Mouse (Mus musculus): ENCODE measurements around the gene Gm16867. TPM values are rescaled to one million over a fixed set of nuclear protein-coding genes. Genes with fewer than 3 reads are reported as not detected.
A peak's percentile ranks its signal among the peaks of the same experiment; 100 is the strongest.
"Not testable (repeated sequence)": the region's sequence is repeated elsewhere in the genome, so short reads cannot be mapped to it uniquely, and the experiment has no call there.

The Gm16867 gene
- polyA plus RNA-seq, 1 experiment from 2014 or later: not detected

DNA sequence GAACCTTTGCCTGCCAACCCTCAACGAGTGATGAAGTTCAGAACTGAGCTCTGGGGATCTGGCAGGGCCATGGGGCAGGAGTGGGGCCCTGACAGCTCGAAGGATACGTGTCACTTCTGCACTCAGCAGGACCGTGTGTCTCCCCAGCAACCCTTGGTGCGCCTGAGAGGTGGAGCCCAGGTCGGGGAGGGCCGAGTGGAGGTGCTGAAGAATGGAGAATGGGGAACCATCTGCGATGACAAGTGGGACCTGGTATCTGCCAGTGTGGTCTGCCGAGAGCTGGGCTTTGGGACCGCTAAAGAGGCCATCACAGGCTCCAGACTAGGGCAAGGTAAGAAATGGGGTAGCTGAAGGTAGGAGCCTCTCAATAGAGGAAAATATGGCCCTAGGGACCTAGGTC is 54.3 kb downstream of the Gm16867 start:
- H3K9ac ChIP-seq; H3K27me3 ChIP-seq (replicated peaks); H3K36me3 ChIP-seq; ATAC-seq (ENCODE audit: insufficient read depth, low FRiP score, low read depth); H3K27ac ChIP-seq; H3K4me3 ChIP-seq (replicated peaks); H3K9me3 ChIP-seq; H3K4me2 ChIP-seq; H3K4me1 ChIP-seq: not testable (repeated sequence)
- WGBS: no CpG with 5 or more reads among the region's 10 CpGs

GRCm38 (mm10) chr14:69447006-69447405 is 56.2 kb downstream of the Gm16867 start:
- not testable (repeated sequence) for H3K27me3 ChIP-seq (replicated peaks); H3K4me3 ChIP-seq (replicated peaks)

DNA sequence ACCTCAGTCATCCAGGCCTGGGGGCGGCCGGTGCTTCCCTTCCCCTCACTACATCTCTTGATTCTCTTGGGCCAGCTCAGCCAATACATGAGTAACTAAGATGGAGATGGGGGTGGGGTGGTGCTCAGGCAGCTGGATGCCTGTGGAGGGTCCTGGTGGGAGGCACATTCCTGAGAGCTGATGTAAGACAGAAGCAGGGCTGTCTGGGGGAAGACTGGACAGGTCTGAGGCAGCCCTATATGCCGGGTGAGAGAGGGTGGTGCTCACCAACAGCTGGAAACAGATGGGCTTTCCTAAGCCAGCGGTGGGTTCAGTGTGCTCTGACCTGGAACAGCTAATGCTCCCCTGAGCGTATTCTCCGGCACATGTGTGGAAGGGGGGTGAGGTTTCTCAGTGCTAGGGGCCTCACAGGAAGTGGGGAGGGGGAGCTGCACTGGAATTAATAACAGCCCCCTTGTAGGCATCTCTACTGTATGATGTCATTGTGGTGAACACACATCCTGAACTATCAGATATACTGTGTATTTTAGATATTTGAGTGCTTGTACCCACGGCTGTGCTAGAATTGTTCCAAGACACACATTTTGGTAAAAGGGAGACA is 60.0 kb downstream of the Gm16867 start:
- H3K9me3 ChIP-seq; H3K4me2 ChIP-seq; H3K27me3 ChIP-seq (replicated peaks); H3K27ac ChIP-seq; H3K4me1 ChIP-seq; H3K9ac ChIP-seq; H3K4me3 ChIP-seq (replicated peaks); H3K36me3 ChIP-seq: not testable (repeated sequence)
- ATAC-seq (ENCODE audit: insufficient read depth, low FRiP score, low read depth): peak; percentile 88
- whole genome bisulfite sequencing: no CpG with 5 or more reads among the region's 7 CpGs

More at GRCm38 (mm10) chr14:69447006-69447405, 56.2 kb downstream of the Gm16867 start:
- not testable (repeated sequence) for H3K9ac ChIP-seq; ATAC-seq (ENCODE audit: insufficient read depth, low FRiP score, low read depth); H3K27ac ChIP-seq; H3K4me2 ChIP-seq; H3K9me3 ChIP-seq; H3K4me1 ChIP-seq; H3K36me3 ChIP-seq
- no CpG with 5 or more reads among the region's 1 CpGs for WGBS

DNA sequence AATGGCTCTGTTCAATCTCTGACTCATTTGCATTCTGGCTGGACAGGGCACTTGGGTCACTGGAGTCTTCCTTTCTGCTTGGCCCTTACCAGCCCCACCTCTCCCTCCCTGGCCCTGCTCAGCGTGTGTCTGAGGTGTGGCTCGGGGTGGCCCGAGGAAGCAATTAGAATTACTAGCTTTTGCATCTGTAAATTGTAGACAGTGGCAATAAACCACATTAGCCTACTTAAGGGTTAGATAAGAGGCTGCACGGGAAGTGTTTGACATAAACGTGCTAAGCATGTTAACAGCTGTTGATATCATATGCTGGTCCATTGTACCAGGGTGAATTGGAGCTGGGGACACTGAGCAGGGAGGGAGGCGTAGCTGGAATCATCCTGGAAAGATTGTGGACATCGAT is 62.2 kb downstream of the Gm16867 start:
- not testable (repeated sequence) for H3K36me3 ChIP-seq; H3K4me1 ChIP-seq; H3K9me3 ChIP-seq; H3K4me3 ChIP-seq (replicated peaks); H3K9ac ChIP-seq; ATAC-seq (ENCODE audit: insufficient read depth, low FRiP score, low read depth); H3K4me2 ChIP-seq; H3K27me3 ChIP-seq (replicated peaks); H3K27ac ChIP-seq
- no CpG with 5 or more reads among the region's 7 CpGs for WGBS

DNA sequence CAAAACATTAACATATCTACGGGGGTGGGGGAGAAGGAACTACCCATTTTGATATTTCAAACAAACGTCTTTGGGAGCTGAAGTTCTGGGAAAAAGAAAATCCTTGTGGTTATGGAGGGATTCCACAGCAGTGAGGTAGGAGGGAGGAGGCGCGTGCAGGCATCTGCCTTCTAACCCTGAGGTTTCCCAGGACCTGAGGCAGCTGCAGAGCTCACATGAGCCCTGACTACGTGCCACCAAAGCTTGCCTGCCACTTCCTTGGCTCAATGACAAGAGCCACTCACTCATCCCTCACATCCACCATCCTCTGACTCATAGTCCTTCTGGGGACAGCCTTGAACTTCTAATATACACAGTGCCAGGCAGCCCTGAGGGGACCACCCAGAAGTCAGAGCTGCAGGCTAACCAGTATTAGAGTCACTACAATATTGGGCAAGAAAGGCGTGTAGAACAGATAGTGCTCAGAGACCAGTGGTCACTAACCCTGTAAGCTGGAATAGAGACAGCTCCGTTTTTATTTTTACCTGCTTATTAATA is 64.4 kb downstream of the Gm16867 start:
- H3K27me3 ChIP-seq (replicated peaks); H3K27ac ChIP-seq; H3K36me3 ChIP-seq; H3K4me2 ChIP-seq; H3K4me3 ChIP-seq (replicated peaks); H3K9me3 ChIP-seq; H3K9ac ChIP-seq; H3K4me1 ChIP-seq: not testable (repeated sequence)
- no CpG with 5 or more reads among the region's 7 CpGs for WGBS
- ATAC-seq (ENCODE audit: insufficient read depth, low FRiP score, low read depth): 0 out of 2 replicates have a peak, but pooled peaks have one; percentile 23

DNA sequence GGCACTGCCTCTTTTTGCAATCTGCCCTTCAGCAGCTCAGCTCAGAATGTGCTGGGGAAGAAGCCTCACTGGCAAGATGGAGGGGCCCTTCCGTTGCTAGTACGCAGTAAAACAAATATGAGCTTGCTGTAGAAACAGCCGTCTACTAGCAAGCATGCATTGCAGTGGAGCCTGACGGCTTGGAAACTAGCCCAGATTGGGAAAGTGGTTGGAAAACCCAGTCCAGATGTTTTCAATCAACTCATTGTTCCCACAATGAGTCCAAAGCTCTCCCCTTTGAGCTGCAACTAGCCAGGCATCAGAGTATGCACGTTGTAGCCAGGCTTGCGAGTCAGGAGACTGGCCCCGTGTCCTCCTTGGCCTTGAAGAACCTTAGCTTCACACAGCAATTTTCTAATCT is 82.2 kb downstream of the Gm16867 start:
- H3K9me3 ChIP-seq; H3K36me3 ChIP-seq; H3K4me1 ChIP-seq; H3K9ac ChIP-seq; H3K27me3 ChIP-seq (replicated peaks); H3K4me3 ChIP-seq (replicated peaks); H3K27ac ChIP-seq; H3K4me2 ChIP-seq: not testable (repeated sequence)
- no CpG with 5 or more reads among the region's 7 CpGs for WGBS
- ATAC-seq (ENCODE audit: insufficient read depth, low FRiP score, low read depth): peak; percentile 53; the same call in 1 of the 2 replicates

GRCm38 (mm10) chr14:69417545-69417944 is 85.6 kb downstream of the Gm16867 start:
- not testable (repeated sequence) for H3K9me3 ChIP-seq; H3K9ac ChIP-seq; H3K4me2 ChIP-seq; H3K27me3 ChIP-seq (replicated peaks); H3K4me3 ChIP-seq (replicated peaks); H3K4me1 ChIP-seq; H3K27ac ChIP-seq; ATAC-seq (ENCODE audit: insufficient read depth, low FRiP score, low read depth); H3K36me3 ChIP-seq
- no CpG with 5 or more reads among the region's 7 CpGs for WGBS

Other genes starting within 250 kb of the Gm16867 start
- gene Synb, start 209.1 kb downstream of the Gm16867 start, polyA plus RNA-seq (2015; fragmentation: Nextera tagmentation; extraction: Ambion mirVana): 0.03 and 0.10 TPM in 2 replicates
- gene Gm27179, start 9.2 kb upstream of the Gm16867 start, polyA plus RNA-seq (2015; fragmentation: Nextera tagmentation; extraction: Ambion mirVana): not detected in 2 replicates
- 16.6 and 17.1 TPM in 2 replicates for gene Entpd4b, start 52.1 kb upstream of the Gm16867 start, polyA plus RNA-seq (2015; fragmentation: Nextera tagmentation; extraction: Ambion mirVana)

Measured in stomach, embryonic 15.5 days (tissue).